Mouse (Mus musculus): ENCODE measurements around the gene Rhox3h.
"Not testable (repeated sequence)": the region's sequence is repeated elsewhere in the genome, so short reads cannot be mapped to it uniquely, and the experiment has no call there.

Gene Rhox3h

DNA sequence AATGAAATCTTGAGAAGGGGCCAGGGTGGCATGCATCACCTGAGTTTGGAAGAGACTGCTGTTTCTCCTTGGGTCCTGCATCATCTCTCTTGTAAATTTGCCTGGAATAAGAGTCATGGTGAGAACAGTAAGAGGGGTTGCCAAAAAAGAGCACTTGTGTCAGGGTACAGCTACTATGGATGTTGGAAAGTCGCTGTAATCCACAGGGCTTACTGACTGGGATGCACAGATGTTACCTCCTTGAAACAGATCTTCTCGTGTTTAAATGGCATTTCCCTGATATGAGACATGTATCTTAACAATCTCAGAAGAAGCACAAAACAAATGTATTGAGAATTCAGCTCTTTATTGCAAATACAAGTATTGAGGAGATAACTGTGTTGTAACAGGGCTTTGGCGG lies at the start of gene Rhox3h:
Gene Rhox3h, minus strand, starts transcription at position 101 of the 400 bp plus-strand sequence.
- not testable (repeated sequence) for DNase-seq (ENCODE audit: low read depth in 2 of 2, low spot score in 2 of 2)

DNA sequence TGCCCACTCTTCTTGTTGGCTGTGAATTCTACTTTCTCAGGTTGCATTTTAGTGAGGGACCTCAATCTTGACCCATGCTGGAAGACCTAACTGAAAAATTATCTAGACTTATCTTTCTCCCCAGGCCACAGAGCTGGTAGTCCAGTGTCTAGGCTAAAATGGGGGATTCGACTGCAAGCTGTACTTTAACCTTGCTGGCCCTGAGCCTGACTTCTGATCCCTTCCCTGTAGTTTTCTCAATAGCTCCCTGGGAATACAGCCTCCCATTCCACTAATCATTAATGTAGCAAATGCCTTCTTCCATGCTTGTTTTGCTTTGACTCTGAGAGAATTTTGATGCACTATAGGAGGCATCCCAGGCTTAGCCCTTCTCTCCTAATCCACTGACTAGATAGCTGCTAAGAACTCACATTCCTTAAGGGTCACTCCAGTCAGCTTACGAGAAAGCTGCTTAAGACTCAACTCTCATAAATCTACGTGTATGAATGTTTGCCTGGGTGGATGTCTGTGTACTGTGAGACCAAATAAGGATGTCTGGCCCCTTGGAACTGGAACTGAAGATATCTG lies 33.3 kb upstream of the Rhox3h start:
- DNase-seq (ENCODE audit: low read depth in 2 of 2, low spot score in 2 of 2) = no peak

DNA sequence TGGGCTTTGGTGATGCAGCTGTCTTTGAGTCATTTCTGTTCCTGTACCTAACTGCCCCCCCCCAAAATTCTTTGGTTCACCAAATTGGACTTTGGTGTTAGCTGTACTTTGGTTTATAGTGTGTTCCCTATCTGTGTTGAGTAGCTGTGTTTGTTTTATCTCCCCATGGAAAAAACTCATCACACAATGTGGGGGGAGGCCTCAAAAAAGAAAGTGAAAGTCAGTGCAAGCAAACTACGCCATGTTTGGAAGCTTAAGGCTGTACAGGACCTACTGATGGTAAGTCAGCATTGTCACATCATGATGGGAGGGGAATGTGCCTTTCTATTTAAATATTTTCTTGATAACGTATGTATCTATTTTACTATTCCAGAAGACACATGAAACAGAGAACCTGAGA lies 23.7 kb upstream of the Rhox3h start:
- no peak for DNase-seq (ENCODE audit: low read depth in 2 of 2, low spot score in 2 of 2)

DNA sequence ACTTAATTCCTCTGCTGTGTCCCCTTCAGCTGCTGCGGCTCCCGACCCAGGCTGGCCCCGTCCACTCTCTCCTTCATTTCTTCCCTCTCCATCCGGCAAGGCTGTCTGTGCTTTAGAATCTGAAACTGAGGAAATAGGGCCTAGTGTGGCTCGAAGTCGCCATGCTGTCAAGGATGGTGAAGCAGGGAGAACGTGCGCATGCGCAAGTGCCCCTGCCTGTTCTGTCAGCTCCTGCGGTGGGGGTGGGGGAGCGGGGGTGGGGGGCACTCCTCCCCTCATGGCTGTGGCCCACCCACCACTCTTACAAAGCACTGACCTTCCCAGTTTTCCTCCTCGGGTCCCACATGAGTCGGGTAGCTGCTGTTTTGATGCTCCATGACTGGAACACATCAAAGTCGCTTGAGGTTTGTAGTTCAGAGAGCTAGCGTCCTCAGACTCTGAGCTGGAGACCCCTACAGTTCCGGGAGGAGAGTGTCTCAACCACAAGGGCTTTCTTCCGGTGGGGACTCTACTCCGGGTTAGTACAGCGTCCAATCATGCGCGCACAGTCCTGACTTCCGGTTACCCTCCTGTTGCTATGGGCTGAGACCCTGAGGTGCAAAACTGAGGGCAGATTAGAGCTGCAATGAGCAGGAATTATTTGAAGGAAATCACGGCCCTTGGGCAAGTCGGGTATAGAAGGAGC lies 14.6 kb upstream of the Rhox3h start:
- no peak for DNase-seq (ENCODE audit: low read depth in 2 of 2, low spot score in 2 of 2)

DNA sequence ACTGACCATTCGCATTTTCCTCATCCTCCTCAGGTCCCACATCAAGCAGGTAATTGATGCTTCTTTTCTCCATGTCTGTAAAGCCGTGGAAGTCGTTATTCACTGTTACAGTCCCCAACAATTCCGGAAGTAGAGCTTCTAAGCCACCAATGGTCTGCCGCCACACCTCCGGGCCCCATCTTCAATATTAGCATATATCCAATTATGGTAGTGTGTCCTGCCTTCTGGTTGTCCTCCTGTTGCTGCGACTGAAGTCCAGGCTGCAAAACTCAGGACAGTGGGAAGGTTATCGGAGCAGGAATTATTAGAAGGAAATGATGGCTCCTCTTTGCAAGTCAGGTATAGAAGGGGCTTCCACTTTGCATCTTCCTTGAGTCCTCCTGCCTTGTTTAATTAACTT lies 4.6 kb upstream of the Rhox3h start, which contains the start of gene Rhox2h:
Gene Rhox2h, minus strand, starts transcription at position 101 of the 400 bp plus-strand sequence.
- DNase-seq (ENCODE audit: low read depth in 2 of 2, low spot score in 2 of 2) = not testable (repeated sequence)

DNA sequence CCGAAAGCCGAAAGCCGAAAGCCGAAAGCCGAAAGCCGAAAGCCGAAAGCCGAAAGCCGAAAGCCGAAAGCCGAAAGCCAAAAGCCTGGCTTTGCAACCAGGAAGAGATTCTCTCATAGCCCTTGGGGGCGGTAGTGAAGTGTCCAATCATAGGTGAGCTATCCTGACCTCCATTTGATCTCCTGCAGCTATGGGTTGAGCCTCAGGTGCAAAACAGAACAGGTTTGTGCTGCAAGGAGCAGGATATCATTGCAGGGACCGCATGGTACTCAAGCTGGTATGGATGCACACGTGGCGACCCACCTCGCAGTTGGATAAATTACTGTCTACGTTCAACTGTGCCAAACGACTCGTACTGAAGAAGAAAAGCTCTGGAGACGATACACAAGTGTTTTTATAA lies 17.3 kb downstream of the Rhox3h start, which contains the start of gene Rhox4g:
Gene Rhox4g, minus strand, starts transcription at position 101 of the 400 bp plus-strand sequence.
- not testable (repeated sequence) for DNase-seq (ENCODE audit: low read depth in 2 of 2, low spot score in 2 of 2)

DNA sequence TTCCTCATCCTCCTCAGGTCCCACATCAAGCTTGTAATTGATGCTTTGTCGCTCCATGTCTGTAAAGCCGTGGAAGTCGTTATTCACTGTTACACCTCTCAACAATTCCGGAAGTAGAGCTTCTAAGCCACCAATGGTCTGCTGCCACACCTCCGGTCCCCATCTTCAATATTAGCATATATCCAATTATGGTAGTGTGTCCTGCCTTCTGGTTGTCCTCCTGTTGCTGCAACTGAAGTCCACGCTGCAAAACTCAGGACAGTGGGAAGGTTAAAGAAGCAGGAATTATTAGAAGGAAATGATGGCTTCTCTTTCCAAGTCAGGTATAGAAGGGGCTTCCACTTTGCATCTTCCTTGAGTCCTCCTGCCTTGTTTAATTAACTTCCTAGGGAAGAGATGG lies 25.2 kb downstream of the Rhox3h start, which contains the start of gene Rhox2g:
Gene Rhox2g, minus strand, starts transcription at position 101 of the 400 bp plus-strand sequence.
- DNase-seq (ENCODE audit: low read depth in 2 of 2, low spot score in 2 of 2) = not testable (repeated sequence)

DNA sequence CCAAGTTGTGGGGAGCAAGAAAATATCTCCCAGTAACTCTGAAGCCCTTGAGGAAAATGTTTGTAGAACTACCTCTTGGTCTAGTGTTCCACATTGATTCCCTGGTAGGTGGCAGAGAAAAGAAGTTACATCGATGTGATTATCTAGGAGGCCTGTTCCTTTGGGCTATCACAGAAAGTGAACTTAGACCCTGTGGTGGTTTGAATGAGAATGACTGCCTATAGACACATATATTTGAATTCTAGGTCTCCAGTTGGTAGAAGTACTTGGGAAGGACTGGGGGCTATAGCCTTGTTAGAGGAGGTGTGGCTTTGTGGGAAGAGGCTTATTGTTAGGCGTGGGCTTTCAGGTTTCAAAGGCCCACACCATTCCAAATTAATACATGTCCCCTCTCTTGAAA lies 40.1 kb downstream of the Rhox3h start, which contains the start of gene Rhox3g:
Gene Rhox3g, minus strand, starts transcription at position 101 of the 400 bp plus-strand sequence.
- DNase-seq (ENCODE audit: low read depth in 2 of 2, low spot score in 2 of 2) = not testable (repeated sequence)

All from CD8-positive naive resting alpha-beta T cell, adult 2 months (primary cell).